Mouse (Mus musculus) liver, adult 2 months (tissue): Measurements from ENCODE around the gene Pde4d. TPM values are rescaled to one million over a fixed set of nuclear protein-coding genes. Genes with fewer than 3 reads are reported as not detected.

Experiments used
- DNase-seq: peaks from one replicate; pipeline ENCODE4 v3.0.0-alpha.2; 2011; ENCODE audit warnings: low read depth, low spot score; ENCODE audit errors: extremely low read depth
- H3K27ac ChIP-seq: fragments of 200-500 bp; replicated peaks from 2 replicates; pipeline ENCODE4 v1.5.1; 2012; ENCODE audit warnings: low read depth, mild to moderate bottlenecking, control low read depth, inconsistent platforms, low read length; ENCODE audit not compliant: insufficient read depth
- H3K27me3 ChIP-seq: fragments of 200-500 bp; 2 replicates; pipeline ENCODE4 v1.6.1; 2012; ENCODE audit warnings: mild to moderate bottlenecking, moderate library complexity, low read length, inconsistent platforms; ENCODE audit not compliant: control insufficient read depth, insufficient read depth
- H3K36me3 ChIP-seq: fragments of 200-500 bp; 2 replicates; pipeline ENCODE4 v1.6.1; 2012; ENCODE audit warnings: low read length, inconsistent platforms; ENCODE audit not compliant: control insufficient read depth, insufficient read depth
- H3K4me1 ChIP-seq: fragments of 200-500 bp; 2 replicates; pipeline ENCODE4 v1.6.1; 2011; ENCODE audit warnings: low read length; ENCODE audit not compliant: control insufficient read depth, insufficient read depth
- H3K4me3 ChIP-seq: fragments of 200-500 bp; 2 replicates; pipeline ENCODE4 v1.5.1; 2011; ENCODE audit warnings: low read depth, mild to moderate bottlenecking, control low read depth, low read length, moderate library complexity; ENCODE audit not compliant: insufficient read depth
- H3K79me2 ChIP-seq: fragments of 200-500 bp; 2 replicates; pipeline ENCODE4 v1.6.1; 2012; ENCODE audit warnings: inconsistent platforms, mild to moderate bottlenecking, low read length, moderate library complexity; ENCODE audit not compliant: control insufficient read depth, insufficient read depth
- H3K9ac ChIP-seq: fragments of 200-500 bp; 2 replicates; pipeline ENCODE4 v1.6.1; 2012; ENCODE audit warnings: low read depth, mild to moderate bottlenecking, control low read depth, inconsistent platforms, low read length
- CTCF ChIP-seq: fragments of 200-500 bp; IDR thresholded peaks from 2 replicates; pipeline ENCODE4 v1.5.1; 2011; ENCODE audit warnings: low read depth, low read length, control low read depth
- POLR2A ChIP-seq: fragments of 200-500 bp; IDR thresholded peaks from 2 replicates; pipeline ENCODE4 v1.6.1; 2011; ENCODE audit warnings: low read length, control low read depth; ENCODE audit not compliant: insufficient read depth; ENCODE audit errors: extremely low read depth
- WGBS: fragments of 180-500 bp; shearing (Covaris S2); methylation state at CpG from one replicate; pipeline ENCODE4 v1.1.7; 2018; 5-methylcytosine and 5-hydroxymethylcytosine counted together
- polyA plus RNA-seq: library from polyadenylated mRNA; depleted of rRNA; stranded (reverse); fragments of >200 nt; gene quantifications from 2 replicates; pipeline ENCODE4 v1.2.3, GENCODE M21; 2012
- total RNA-seq: library from RNA; depleted of rRNA; stranded (reverse); fragments of >200 nt; gene quantifications from 2 replicates; pipeline ENCODE4 v1.2.3, GENCODE M21; 2014

Pde4d gene
- total and polyA plus RNA-seq, 2 experiments = 2.3 to 13.6 TPM

- no peak overlapping the region for H3K9ac ChIP-seq
- H3K4me3 ChIP-seq = no peak overlapping the region
- H3K36me3 ChIP-seq = no peaks in the 10 kb centered on the region
- H3K27me3 ChIP-seq = no peaks in the 10 kb centered on the region
- no peaks in the 10 kb centered on the region for H3K79me2 ChIP-seq
- WGBS = 76% methylated on average over 7 of the region's 7 CpGs
- DNase-seq = no peak
- H3K27ac ChIP-seq = no peak overlapping the region
- TF ChIP-seq POLR2A = no peak
- TF ChIP-seq CTCF = no peak
- H3K4me1 ChIP-seq = no peaks in the 10 kb centered on the region
Observed at GRCm38 (mm10) chr13:108821270-108821669, 371.5 kb downstream of the Pde4d start.

GRCm38 (mm10) chr13:108824638-108825310, 375.0 kb downstream of the Pde4d start:
- TF ChIP-seq CTCF = no peak
- TF ChIP-seq POLR2A = no peak
- no peaks in the 10 kb centered on the region for H3K27me3 ChIP-seq
- no peaks in the 10 kb centered on the region for H3K4me1 ChIP-seq
- WGBS = 89% methylated on average over 8 of the region's 8 CpGs
- no peak overlapping the region for H3K27ac ChIP-seq
- DNase-seq = no peak
- H3K9ac ChIP-seq = no peak overlapping the region
- H3K4me3 ChIP-seq = no peak overlapping the region
- no peaks in the 10 kb centered on the region for H3K36me3 ChIP-seq
- H3K79me2 ChIP-seq = no peaks in the 10 kb centered on the region

- Histone ChIP-seq H3K4me3 (no peak overlapping the region), H3K36me3 (no peaks in the 10 kb centered on the region), H3K79me2 (no peaks in the 10 kb centered on the region), H3K27ac (no peak overlapping the region), H3K4me1 (no peaks in the 10 kb centered on the region), H3K27me3 (no peaks in the 10 kb centered on the region), H3K9ac (no peak overlapping the region)
- TF ChIP-seq POLR2A (no peak), CTCF (no peak)
- WGBS = 86% methylated on average over 6 of the region's 6 CpGs
- DNase-seq = no peak
Observed at GRCm38 (mm10) chr13:108825501-108825900, 375.8 kb downstream of the Pde4d start.

- TF ChIP-seq POLR2A (no peak), CTCF (no peak)
- H3K9ac ChIP-seq = no peak overlapping the region
- WGBS = 100% methylated on average over 1 of the region's 1 CpGs
- no peaks in the 10 kb centered on the region for H3K36me3 ChIP-seq
- H3K4me3 ChIP-seq = no peak overlapping the region
- H3K27ac ChIP-seq = no peak overlapping the region
- no peaks in the 10 kb centered on the region for H3K4me1 ChIP-seq
- no peak for DNase-seq
- no peaks in the 10 kb centered on the region for H3K79me2 ChIP-seq
- H3K27me3 ChIP-seq = no peaks in the 10 kb centered on the region
Observed at GRCm38 (mm10) chr13:108834197-108834596, 384.4 kb downstream of the Pde4d start.

- Histone ChIP-seq H3K27ac (no peak overlapping the region), H3K4me3 (no peak overlapping the region), H3K9ac (no peak overlapping the region), H3K4me1 (no peaks in the 10 kb centered on the region), H3K79me2 (no peaks in the 10 kb centered on the region), H3K27me3 (no peaks in the 10 kb centered on the region), H3K36me3 (no peaks in the 10 kb centered on the region)
- TF ChIP-seq CTCF (no peak), POLR2A (no peak)
- no peak for DNase-seq
- WGBS = 73% methylated on average over 3 of the region's 3 CpGs
Observed at GRCm38 (mm10) chr13:108836314-108836713, 386.6 kb downstream of the Pde4d start.

- Histone ChIP-seq H3K36me3 (no peaks in the 10 kb centered on the region), H3K9ac (no peak overlapping the region), H3K27me3 (no peaks in the 10 kb centered on the region), H3K4me3 (no peak overlapping the region), H3K79me2 (no peaks in the 10 kb centered on the region), H3K27ac (no peak overlapping the region), H3K4me1 (no peaks in the 10 kb centered on the region)
- DNase-seq = no peak
- 68% methylated on average over 7 of the region's 7 CpGs for WGBS
- no peak for TF ChIP-seq CTCF
Observed at GRCm38 (mm10) chr13:108839142-108839541, 389.4 kb downstream of the Pde4d start.
